Mouse (Mus musculus) liver, embryonic 16.5 days (tissue): Measurements from ENCODE around the gene Tsc22d4. TPM values are rescaled to one million over a fixed set of nuclear protein-coding genes. Genes with fewer than 3 reads are reported as not detected.
A peak's percentile ranks its signal among the peaks of the same experiment; 100 is the strongest.

Experiments used
- ATAC-seq: fragments of 200-750 bp; cut with Nextera tagmentation; 2 replicates; pipeline ENCODE4 v1.8.0; 2017; ENCODE audit warnings: low read depth, mild to moderate bottlenecking, moderate number of reproducible peaks, moderate library complexity
- H3K27ac ChIP-seq: fragments of 300-500 bp; sonication (generic); 2 replicates; pipeline ENCODE4 v1.5.1; 2014; ENCODE audit warnings: mild to moderate bottlenecking, low read length
- H3K27me3 ChIP-seq: fragments of 300-500 bp; sonication (generic); 2 replicates; pipeline ENCODE4 v1.6.1; 2014; ENCODE audit warnings: low read depth, low read length, mixed read lengths; ENCODE audit not compliant: control insufficient read depth, insufficient read depth
- H3K36me3 ChIP-seq: fragments of 300-500 bp; sonication (generic); 2 replicates; pipeline ENCODE4 v1.6.1; 2014; ENCODE audit warnings: mild to moderate bottlenecking; ENCODE audit not compliant: control insufficient read depth, insufficient read depth
- H3K4me1 ChIP-seq: fragments of 300-500 bp; sonication (generic); 2 replicates; pipeline ENCODE4 v1.6.1; 2014; ENCODE audit warnings: low read depth, low read length, mixed read lengths; ENCODE audit not compliant: control insufficient read depth
- H3K4me2 ChIP-seq: fragments of 300-500 bp; sonication (generic); 2 replicates; pipeline ENCODE4 v1.6.1; 2014; ENCODE audit warnings: low read depth, low read length, mixed read lengths
- H3K4me3 ChIP-seq: fragments of 300-500 bp; sonication (generic); 2 replicates; pipeline ENCODE4 v1.5.1; 2014; ENCODE audit warnings: low read depth, mild to moderate bottlenecking, low read length
- H3K9ac ChIP-seq: fragments of 300-500 bp; sonication (generic); 2 replicates; pipeline ENCODE4 v1.6.1; 2014; ENCODE audit warnings: low read depth, low read length
- H3K9me3 ChIP-seq: fragments of 300-500 bp; sonication (generic); replicated peaks from 2 replicates; pipeline ENCODE4 v1.6.1; 2016; ENCODE audit warnings: low read length; ENCODE audit not compliant: control insufficient read depth
- WGBS: fragments of 180-500 bp; shearing (Covaris S2); extraction: QIAGEN DNeasy Blood & Tissue Kit; methylation state at CpG from one replicate; pipeline ENCODE4 v1.1.7; 2014; ENCODE audit not compliant: insufficient replicate concordance; 5-methylcytosine and 5-hydroxymethylcytosine counted together
- polyA plus RNA-seq: library from polyadenylated mRNA; unstranded; fragments of >200 nt; fragmentation: Nextera tagmentation; extraction: Ambion mirVana; gene quantifications from 2 replicates; pipeline ENCODE4 v1.2.1, GENCODE M21; 2015

The Tsc22d4 gene
- polyA plus RNA-seq, result 59.8 and 64.4 TPM in 2 replicates

DNA sequence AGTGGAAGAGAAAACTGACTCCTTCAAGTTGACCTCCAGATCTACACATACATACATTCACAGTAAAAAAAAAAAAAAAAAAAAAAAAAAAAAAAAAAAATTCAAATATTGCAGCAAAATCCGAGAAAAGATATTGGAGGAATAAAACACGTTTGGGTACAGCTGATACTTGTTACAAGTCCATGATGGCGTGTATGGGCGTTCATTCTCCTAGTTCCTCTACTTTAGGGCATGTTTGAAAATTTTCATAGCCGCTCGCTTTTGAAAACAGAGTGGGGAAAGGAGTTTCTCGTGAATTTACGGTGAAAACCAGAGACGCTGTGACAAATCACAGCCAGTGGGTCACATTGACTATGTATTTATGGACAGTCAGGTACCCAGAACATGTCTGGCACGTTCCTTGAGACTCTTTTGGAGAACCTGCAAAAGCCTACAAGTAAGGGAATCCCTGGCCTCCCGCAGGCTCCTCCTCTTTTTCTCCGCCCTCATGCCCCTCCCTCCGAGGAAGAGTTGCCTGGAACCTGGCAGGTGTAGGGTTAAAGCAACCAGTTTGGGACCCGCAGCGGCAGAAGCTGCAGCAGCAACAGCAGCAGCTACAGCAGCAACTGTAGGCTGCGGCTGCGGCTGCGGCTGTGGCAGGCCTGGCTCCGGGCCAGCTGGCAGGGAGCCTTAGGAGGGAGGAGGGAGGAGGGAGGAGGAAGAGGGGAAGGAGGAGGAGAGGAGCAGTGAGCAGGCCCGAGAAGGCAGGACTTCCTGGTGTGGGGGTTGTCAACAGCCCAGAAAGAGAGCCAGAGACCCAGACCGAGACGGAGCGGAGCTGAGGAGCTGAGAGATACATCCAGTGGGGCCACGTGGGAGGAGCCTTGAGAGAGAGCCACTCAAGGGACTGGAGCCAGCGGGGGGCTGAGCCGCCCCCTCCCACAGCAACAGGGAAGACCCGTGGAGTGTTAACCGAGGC, at the start of gene Tsc22d4:
Gene Tsc22d4, plus strand, starts transcription at position 517 of the 958 bp plus-strand sequence.
- Histone ChIP-seq H3K27ac (peak within 1 kb of the TSS; percentile 99), H3K9me3 (no peaks in the 10 kb centered on the region), H3K36me3 (no peaks in the 10 kb centered on the region), H3K9ac (peak within 1 kb of the TSS; percentile 98), H3K27me3 (no peaks in the 10 kb centered on the region), H3K4me1 (peaks cover 53% of the 10 kb centered on the region), H3K4me3 (peak within 1 kb of the TSS; percentile 88), H3K4me2 (peak within 1 kb of the TSS; percentile 97)
- peak; percentile 74 for ATAC-seq
- 4% methylated on average over 28 of the region's 28 CpGs for WGBS

DNA sequence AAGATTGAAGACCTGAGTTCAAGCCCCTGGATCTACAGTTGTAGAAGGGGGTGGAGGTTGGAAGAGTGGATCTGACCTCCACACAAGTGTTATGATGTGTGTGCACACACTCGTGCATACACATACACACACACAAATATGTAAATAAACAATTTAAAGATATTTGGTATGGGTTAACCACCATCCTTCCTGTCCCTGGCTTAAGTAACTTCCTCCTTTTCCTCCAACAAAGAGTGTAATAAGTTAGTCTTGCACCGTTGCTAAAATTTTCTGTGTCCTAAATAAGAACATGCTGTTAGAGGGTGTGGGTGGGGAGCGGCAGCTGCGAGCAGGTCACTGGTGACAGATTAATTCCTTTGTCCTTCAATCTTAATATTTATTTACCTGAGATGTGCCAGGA, 49.6 kb upstream of the Tsc22d4 start:
- ATAC-seq, result no peak
- Histone ChIP-seq H3K9me3 (no peaks in the 10 kb centered on the region), H3K27ac (no peak overlapping the region), H3K4me3 (no peak overlapping the region), H3K9ac (no peak overlapping the region), H3K4me1 (peaks cover 10% of the 10 kb centered on the region), H3K27me3 (no peaks in the 10 kb centered on the region), H3K4me2 (no peak overlapping the region), H3K36me3 (no peaks in the 10 kb centered on the region)
- 31% methylated on average over 4 of the region's 4 CpGs for WGBS

- no peaks in the 10 kb centered on the region for H3K27me3 ChIP-seq
- no peak overlapping the region for H3K27ac ChIP-seq
- WGBS, result 67% methylated on average over 3 of the region's 3 CpGs
- H3K9ac ChIP-seq, result no peak overlapping the region
- ATAC-seq, result no peak
- H3K4me2 ChIP-seq, result no peak overlapping the region
- no peaks in the 10 kb centered on the region for H3K9me3 ChIP-seq
- no peak overlapping the region for H3K4me3 ChIP-seq
- peaks cover 10% of the 10 kb centered on the region for H3K4me1 ChIP-seq
- H3K36me3 ChIP-seq, result no peaks in the 10 kb centered on the region
Observed at GRCm38 (mm10) chr5:137699080-137699479, 46.5 kb upstream of the Tsc22d4 start.

GRCm38 (mm10) chr5:137699850-137700249, 45.7 kb upstream of the Tsc22d4 start:
- Histone ChIP-seq H3K27ac (peak overlapping the region; percentile 41; the same call in 1 of the 2 replicates), H3K4me1 (peaks cover 10% of the 10 kb centered on the region), H3K4me2 (no peak overlapping the region), H3K36me3 (no peaks in the 10 kb centered on the region), H3K27me3 (no peaks in the 10 kb centered on the region), H3K9ac (no peak overlapping the region), H3K4me3 (no peak overlapping the region), H3K9me3 (no peaks in the 10 kb centered on the region)
- ATAC-seq, result peak; percentile 89
- 25% methylated on average over 2 of the region's 2 CpGs for WGBS

DNA sequence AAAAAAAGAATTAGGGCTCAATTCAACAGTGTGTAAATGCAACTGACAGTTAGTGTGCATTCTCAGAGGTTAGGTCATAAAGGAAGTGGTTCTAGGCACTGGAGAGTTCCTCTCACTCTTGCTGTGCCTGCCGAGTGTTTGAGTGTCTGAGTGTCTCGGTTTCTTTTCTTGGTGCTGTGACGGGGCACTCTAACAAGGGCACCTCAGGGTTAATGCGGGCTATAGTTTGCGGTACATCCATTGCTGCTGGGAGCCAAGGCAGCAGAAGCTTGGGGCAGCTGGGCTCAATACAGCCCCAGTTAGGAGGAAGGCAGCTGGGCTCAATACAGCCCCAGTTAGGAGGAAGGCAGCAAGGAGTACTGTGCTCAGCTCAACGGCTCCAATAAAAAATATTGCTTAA, 40.3 kb upstream of the Tsc22d4 start:
- Histone ChIP-seq H3K27ac (peak overlapping the region; percentile 48), H3K4me3 (no peak overlapping the region), H3K36me3 (no peaks in the 10 kb centered on the region), H3K4me1 (peaks cover 24% of the 10 kb centered on the region), H3K4me2 (no peak overlapping the region), H3K9me3 (no peaks in the 10 kb centered on the region), H3K9ac (no peak overlapping the region), H3K27me3 (no peaks in the 10 kb centered on the region)
- ATAC-seq, result no peak
- WGBS, result 19% methylated on average over 6 of the region's 6 CpGs

DNA sequence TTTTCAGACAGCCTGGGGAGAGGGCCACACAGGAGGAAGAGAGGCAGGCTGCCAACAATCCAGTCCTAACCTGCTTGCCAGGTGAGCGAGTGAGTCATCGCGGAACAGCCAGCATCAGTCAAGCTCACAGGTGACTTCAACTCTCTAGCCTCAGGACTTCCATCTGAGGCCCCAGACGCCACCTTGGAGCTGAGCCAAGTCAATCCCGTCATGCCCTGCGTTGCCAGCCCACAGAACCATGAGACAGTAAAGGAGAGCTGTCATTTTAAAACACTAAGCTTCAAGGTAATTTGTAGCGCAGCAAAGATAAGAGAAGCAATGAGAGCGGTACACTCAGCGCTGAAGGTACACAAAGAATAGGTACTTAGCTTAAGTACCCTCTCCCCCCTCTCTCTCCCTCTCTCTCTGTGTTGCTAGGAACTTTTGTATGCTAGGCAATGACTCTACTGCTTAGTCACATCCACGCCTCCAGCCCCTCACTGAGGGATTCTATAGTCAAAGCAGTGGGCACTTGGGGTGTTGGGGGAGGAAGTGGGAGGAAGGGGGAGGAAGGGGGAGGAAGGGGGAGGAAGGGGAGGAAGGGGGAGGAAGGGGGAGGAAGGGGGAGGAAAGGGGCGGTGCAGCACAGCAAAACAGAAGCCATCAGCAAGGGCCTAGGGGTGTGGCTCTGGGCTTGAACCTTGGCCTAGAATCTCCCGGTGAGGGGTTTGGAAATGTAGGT, 38.5 kb upstream of the Tsc22d4 start:
- Histone ChIP-seq H3K4me2 (peak overlapping the region; percentile 24; the same call in 1 of the 2 replicates), H3K4me3 (no peak overlapping the region), H3K9ac (peak overlapping the region; percentile 35; the same call in 1 of the 2 replicates), H3K27me3 (no peaks in the 10 kb centered on the region), H3K9me3 (no peaks in the 10 kb centered on the region), H3K4me1 (peaks cover 23% of the 10 kb centered on the region), H3K27ac (peak overlapping the region; percentile 66; the same call in 1 of the 2 replicates), H3K36me3 (no peaks in the 10 kb centered on the region)
- ATAC-seq, result peak; percentile 62
- WGBS, result 34% methylated on average over 12 of the region's 12 CpGs

GRCm38 (mm10) chr5:137713454-137713853, 32.1 kb upstream of the Tsc22d4 start:
- H3K4me1 ChIP-seq, result peaks cover 1% of the 10 kb centered on the region; the same call in 1 of the 2 replicates
- no peak overlapping the region for H3K27ac ChIP-seq
- WGBS, result 62% methylated on average over 5 of the region's 5 CpGs
- H3K9ac ChIP-seq, result no peak overlapping the region
- no peaks in the 10 kb centered on the region for H3K9me3 ChIP-seq
- H3K4me2 ChIP-seq, result no peak overlapping the region
- no peaks in the 10 kb centered on the region for H3K36me3 ChIP-seq
- no peaks in the 10 kb centered on the region for H3K27me3 ChIP-seq
- H3K4me3 ChIP-seq, result no peak overlapping the region
- no peak for ATAC-seq

DNA sequence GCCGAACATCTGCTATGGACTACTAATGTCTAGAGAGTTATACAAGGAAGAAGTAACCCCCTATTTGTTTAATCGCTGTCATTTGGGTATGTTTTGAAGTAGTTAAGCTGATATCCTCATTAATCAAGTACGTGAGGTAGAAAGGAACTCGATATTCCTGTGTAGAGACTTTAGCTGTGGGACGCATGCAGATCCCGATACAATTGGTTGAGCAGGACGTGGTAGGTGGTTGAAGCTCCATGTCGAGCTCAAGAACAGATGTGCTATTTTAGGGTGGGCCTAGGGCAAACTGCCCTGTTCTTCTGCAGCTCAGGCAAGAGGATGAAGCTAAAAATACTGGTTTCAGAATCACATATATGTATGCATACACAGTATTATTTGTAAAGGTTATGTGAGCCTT, 29.8 kb upstream of the Tsc22d4 start:
- Histone ChIP-seq H3K9me3 (no peaks in the 10 kb centered on the region), H3K9ac (no peak overlapping the region), H3K4me2 (no peak overlapping the region), H3K4me3 (no peak overlapping the region), H3K36me3 (no peaks in the 10 kb centered on the region), H3K27me3 (no peaks in the 10 kb centered on the region), H3K4me1 (peaks cover 17% of the 10 kb centered on the region), H3K27ac (no peak overlapping the region)
- 67% methylated on average over 8 of the region's 8 CpGs for WGBS
- ATAC-seq, result no peak
